Mouse (Mus musculus) limb, embryonic 14.5 days (tissue): ENCODE data around the gene Lpp. TPM values are rescaled to one million over a fixed set of nuclear protein-coding genes. Genes with fewer than 3 reads are reported as not detected.

Experiments
- ATAC-seq: fragments of 200-750 bp; cut with Nextera tagmentation; 2 replicates; pipeline ENCODE4 v1.8.0; 2017; ENCODE audit warnings: low read depth, moderate number of reproducible peaks, moderate TSS enrichment; ENCODE audit not compliant: low FRiP score
- DNase-seq: peaks from one replicate; pipeline ENCODE4 v3.0.0-alpha.2; 2015; ENCODE audit warnings: low spot score
- H3K27ac ChIP-seq: fragments of 300-500 bp; sonication (generic); replicated peaks from 2 replicates; pipeline ENCODE4 v1.5.1; 2014; ENCODE audit warnings: low read depth, mild to moderate bottlenecking, low read length, moderate library complexity, mixed read lengths
- H3K27me3 ChIP-seq: fragments of 300-500 bp; sonication (generic); 2 replicates; pipeline ENCODE4 v1.6.1; 2014; ENCODE audit warnings: low read length, mixed read lengths; ENCODE audit not compliant: control insufficient read depth, insufficient read depth
- H3K36me3 ChIP-seq: fragments of 300-500 bp; sonication (generic); 2 replicates; pipeline ENCODE4 v1.6.1; 2014; ENCODE audit warnings: mild to moderate bottlenecking, low read length, moderate library complexity, mixed read lengths; ENCODE audit not compliant: control insufficient read depth, insufficient read depth
- H3K4me1 ChIP-seq: fragments of 300-500 bp; sonication (generic); 2 replicates; pipeline ENCODE4 v1.6.1; 2014; ENCODE audit warnings: antibody characterized with exemption, low read length, mixed read lengths; ENCODE audit not compliant: control insufficient read depth, insufficient read depth
- H3K4me2 ChIP-seq: fragments of 300-500 bp; sonication (generic); replicated peaks from 2 replicates; pipeline ENCODE4 v1.6.1; 2014; ENCODE audit warnings: low read depth, mild to moderate bottlenecking, low read length, moderate library complexity; ENCODE audit not compliant: severe bottlenecking
- H3K4me3 ChIP-seq: fragments of 300-500 bp; sonication (generic); replicated peaks from 2 replicates; pipeline ENCODE4 v1.5.1; 2014; ENCODE audit warnings: low read length
- H3K9ac ChIP-seq: fragments of 300-500 bp; sonication (generic); 2 replicates; pipeline ENCODE4 v1.6.1; 2014; ENCODE audit warnings: mild to moderate bottlenecking, low read depth, low read length, moderate library complexity; ENCODE audit not compliant: severe bottlenecking
- H3K9me3 ChIP-seq: fragments of 300-500 bp; sonication (generic); 2 replicates; pipeline ENCODE4 v1.6.1; 2016; ENCODE audit warnings: low read length; ENCODE audit not compliant: control insufficient read depth
- POLR2A ChIP-seq: fragments of 200-500 bp; IDR thresholded peaks from 2 replicates; pipeline ENCODE4 v1.8.0; 2012; ENCODE audit warnings: inconsistent platforms, mild to moderate bottlenecking, moderate library complexity, borderline replicate concordance; ENCODE audit not compliant: insufficient read depth, insufficient read length; ENCODE audit errors: extremely low read depth
- WGBS: fragments of 180-500 bp; shearing (Covaris S2); extraction: QIAGEN DNeasy Blood & Tissue Kit; methylation state at CpG from one replicate; pipeline ENCODE4 v1.1.7; 2014; 5-methylcytosine and 5-hydroxymethylcytosine counted together
- polyA plus RNA-seq, 2 experiments: library from polyadenylated mRNA; depleted of rRNA in 1 of 2; stranded (reverse) in 1 of 2; unstranded in 1 of 2; fragments of >200 nt; fragmentation: Nextera tagmentation in 1 of 2; extraction: Ambion mirVana in 1 of 2; gene quantifications; 2 replicates each; pipeline versions ENCODE4 v1.2.1 to v1.2.3; 2012 to 2014

Lpp gene
- polyA plus RNA-seq, 2 experiments, result 15.1 to 46.7 TPM

- no peak overlapping the region for H3K4me3 ChIP-seq
- peaks cover 17% of the 10 kb centered on the region for H3K4me1 ChIP-seq
- H3K27ac ChIP-seq, result no peak overlapping the region
- no peak for DNase-seq
- no peak for ATAC-seq
- H3K36me3 ChIP-seq, result no peaks in the 10 kb centered on the region
- H3K9me3 ChIP-seq, result no peaks in the 10 kb centered on the region
- H3K4me2 ChIP-seq, result no peak overlapping the region
- H3K9ac ChIP-seq, result no peak overlapping the region
- TF ChIP-seq POLR2A, result no peak
- 65% methylated on average over 3 of the region's 3 CpGs for WGBS
- no peaks in the 10 kb centered on the region for H3K27me3 ChIP-seq
These were observed 229.2 kb downstream of the Lpp start for GRCm38 (mm10) chr16:24622226-24623194.

- DNase-seq (no peak), ATAC-seq (no peak)
- Histone ChIP-seq H3K9me3 (no peaks in the 10 kb centered on the region), H3K9ac (no peak overlapping the region), H3K4me3 (no peak overlapping the region), H3K36me3 (no peaks in the 10 kb centered on the region), H3K4me1 (peaks cover 10% of the 10 kb centered on the region; the same call in 1 of the 2 replicates), H3K27me3 (no peaks in the 10 kb centered on the region), H3K27ac (no peak overlapping the region), H3K4me2 (no peak overlapping the region)
- no peak for TF ChIP-seq POLR2A
- 54% methylated on average over 5 of the region's 5 CpGs for WGBS
These were observed 231.0 kb downstream of the Lpp start for GRCm38 (mm10) chr16:24624335-24624734.

GRCm38 (mm10) chr16:24625576-24625975, 232.3 kb downstream of the Lpp start:
- no peak for DNase-seq
- Histone ChIP-seq H3K4me1 (peaks cover 10% of the 10 kb centered on the region; the same call in 1 of the 2 replicates), H3K9ac (no peak overlapping the region), H3K27ac (no peak overlapping the region), H3K27me3 (no peaks in the 10 kb centered on the region), H3K4me2 (no peak overlapping the region), H3K4me3 (no peak overlapping the region), H3K9me3 (no peaks in the 10 kb centered on the region), H3K36me3 (no peaks in the 10 kb centered on the region)
- 77% methylated on average over 5 of the region's 5 CpGs for WGBS
- TF ChIP-seq POLR2A, result no peak
- no peak for ATAC-seq

GRCm38 (mm10) chr16:24628779-24629178, 235.5 kb downstream of the Lpp start:
- TF ChIP-seq POLR2A, result no peak
- ATAC-seq, result no peak
- Histone ChIP-seq H3K9me3 (no peaks in the 10 kb centered on the region), H3K27me3 (no peaks in the 10 kb centered on the region), H3K4me1 (peaks cover 8% of the 10 kb centered on the region; the same call in 1 of the 2 replicates), H3K36me3 (no peaks in the 10 kb centered on the region), H3K4me2 (no peak overlapping the region), H3K9ac (no peak overlapping the region), H3K27ac (no peak overlapping the region), H3K4me3 (no peak overlapping the region)
- no peak for DNase-seq
- 92% methylated on average over 1 of the region's 1 CpGs for WGBS

- DNase-seq (no peak), ATAC-seq (no peak)
- H3K27ac ChIP-seq, result no peak overlapping the region
- no peaks in the 10 kb centered on the region for H3K27me3 ChIP-seq
- no peaks in the 10 kb centered on the region for H3K9me3 ChIP-seq
- 71% methylated on average over 12 of the region's 12 CpGs for WGBS
- H3K4me3 ChIP-seq, result no peak overlapping the region
- H3K4me1 ChIP-seq, result 0 out of 2 replicates have a peak, but pooled peaks cover under 1% of the 10 kb centered on the region
- H3K36me3 ChIP-seq, result no peaks in the 10 kb centered on the region
- no peak overlapping the region for H3K9ac ChIP-seq
- no peak for TF ChIP-seq POLR2A
- no peak overlapping the region for H3K4me2 ChIP-seq
These were observed 236.2 kb downstream of the Lpp start for GRCm38 (mm10) chr16:24629218-24630172.
